Mouse (Mus musculus) left cerebral cortex, adult 11 months (tissue): ENCODE measurements at regions not wholly inside any gene's neighbourhood (a gene's known extent, or its start where the extent isn't known, plus 50 kb on each side); places are given as distances from the start of the nearest gene placed in this dataset.
A peak's percentile ranks its signal among the peaks of the same experiment; 100 is the strongest.

Source experiments
- DNase-seq: peaks from one replicate; pipeline ENCODE4 v3.0.0; 2022; ENCODE audit warnings: low spot score

GRCm38 (mm10) chr5:101146345-101146744, 300.8 kb downstream of the Gpat3 start:
- DNase-seq, result no peak

- DNase-seq, result no peak
These were observed 279.5 kb downstream of the Gpat3 start for GRCm38 (mm10) chr5:101124941-101125453.

GRCm38 (mm10) chr5:101122914-101123313, 277.4 kb downstream of the Gpat3 start:
- DNase-seq, result no peak

GRCm38 (mm10) chr5:101120509-101121201, 275.1 kb downstream of the Gpat3 start:
- DNase-seq, result no peak

GRCm38 (mm10) chr5:101112151-101112769, 266.7 kb downstream of the Gpat3 start:
- no peak for DNase-seq

GRCm38 (mm10) chr5:101111619-101112018, 266.1 kb downstream of the Gpat3 start:
- DNase-seq, result no peak

- DNase-seq, result no peak
These were observed 255.6 kb downstream of the Gpat3 start for GRCm38 (mm10) chr5:101100975-101101699.

- DNase-seq, result no peak
These were observed 245.6 kb downstream of the Gpat3 start for GRCm38 (mm10) chr5:101091027-101091598.

- no peak for DNase-seq
These were observed 245.0 kb downstream of the Gpat3 start for GRCm38 (mm10) chr5:101090415-101091026.

- DNase-seq, result no peak
These were observed 239.7 kb downstream of the Gpat3 start for GRCm38 (mm10) chr5:101085199-101085598.

GRCm38 (mm10) chr5:101082611-101083010, 237.1 kb downstream of the Gpat3 start:
- no peak for DNase-seq

- DNase-seq, result no peak
These were observed 218.8 kb downstream of the Gpat3 start for GRCm38 (mm10) chr5:101064308-101064707.

- no peak for DNase-seq
These were observed 217.7 kb downstream of the Gpat3 start for GRCm38 (mm10) chr5:101063254-101063653.

- no peak for DNase-seq
These were observed 206.1 kb downstream of the Gpat3 start for GRCm38 (mm10) chr5:101051591-101051990.

GRCm38 (mm10) chr5:101040488-101040887, 195.0 kb downstream of the Gpat3 start:
- no peak for DNase-seq

- no peak for DNase-seq
These were observed 187.5 kb downstream of the Gpat3 start for GRCm38 (mm10) chr5:101032968-101033367.

- no peak for DNase-seq
These were observed 186.8 kb downstream of the Gpat3 start for GRCm38 (mm10) chr5:101032147-101032900.

- no peak for DNase-seq
These were observed 179.3 kb downstream of the Gpat3 start for GRCm38 (mm10) chr5:101024796-101025195.

GRCm38 (mm10) chr5:101023784-101024183, 178.3 kb downstream of the Gpat3 start:
- DNase-seq, result no peak

- peak; percentile 54 for DNase-seq
These were observed 175.3 kb downstream of the Gpat3 start for GRCm38 (mm10) chr5:101020784-101021183.

GRCm38 (mm10) chr5:101013844-101014243, 168.3 kb downstream of the Gpat3 start:
- DNase-seq, result no peak
